Mouse (Mus musculus): Measurements from ENCODE around the gene Abl2. TPM values are rescaled to one million over a fixed set of nuclear protein-coding genes. Genes with fewer than 3 reads are reported as not detected.

Gene Abl2
- polyA plus RNA-seq, 1 experiment from 2014 or later = 2.3 TPM

DNA sequence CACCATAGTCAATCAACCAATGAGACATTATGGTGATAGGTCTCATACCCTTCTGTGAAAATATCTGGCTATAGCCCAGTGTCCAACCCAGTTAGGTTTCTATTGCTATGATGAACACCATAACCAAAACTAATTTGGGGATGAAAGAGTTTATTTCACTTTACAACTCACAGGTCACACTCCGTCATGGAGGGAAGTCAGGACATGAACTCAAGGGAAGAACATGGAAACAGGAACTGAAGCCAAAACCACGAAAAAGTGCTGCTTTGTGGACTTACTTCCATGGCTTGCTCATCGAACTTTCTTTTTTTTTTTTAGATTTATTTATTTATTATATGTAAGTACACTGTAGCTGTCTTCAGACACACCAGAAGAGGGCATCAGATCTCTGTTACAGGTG is 25.1 kb upstream of the Abl2 start:
- no peak overlapping the region for H3K9ac ChIP-seq (replicated peaks; ENCODE audit: low read depth)
- no peaks in the 10 kb centered on the region for H3K36me3 ChIP-seq (ENCODE audit: insufficient read depth, low read length)
- no peak for DNase-seq (ENCODE audit: low spot score)
- no peak for TF ChIP-seq CTCF (IDR thresholded peaks at IDR 0.05)
- TF ChIP-seq EP300 (IDR thresholded peaks at IDR 0.05) = no peak
- no peak overlapping the region for H3K4me2 ChIP-seq (replicated peaks; ENCODE audit: low read depth, low read length)
- H3K4me1 ChIP-seq (ENCODE audit: insufficient read depth, low read depth, low read length) = no peaks in the 10 kb centered on the region
- no peak for ATAC-seq
- no peak overlapping the region for H3K4me3 ChIP-seq (ENCODE audit: low read depth, low read length)
- H3K27me3 ChIP-seq (replicated peaks; ENCODE audit: insufficient read depth, low read length) = no peaks in the 10 kb centered on the region
- no peaks in the 10 kb centered on the region for H3K9me3 ChIP-seq (ENCODE audit: low read length)
- WGBS = 74% methylated on average over 3 of the region's 3 CpGs
- no peak overlapping the region for H3K27ac ChIP-seq (ENCODE audit: low read length)

DNA sequence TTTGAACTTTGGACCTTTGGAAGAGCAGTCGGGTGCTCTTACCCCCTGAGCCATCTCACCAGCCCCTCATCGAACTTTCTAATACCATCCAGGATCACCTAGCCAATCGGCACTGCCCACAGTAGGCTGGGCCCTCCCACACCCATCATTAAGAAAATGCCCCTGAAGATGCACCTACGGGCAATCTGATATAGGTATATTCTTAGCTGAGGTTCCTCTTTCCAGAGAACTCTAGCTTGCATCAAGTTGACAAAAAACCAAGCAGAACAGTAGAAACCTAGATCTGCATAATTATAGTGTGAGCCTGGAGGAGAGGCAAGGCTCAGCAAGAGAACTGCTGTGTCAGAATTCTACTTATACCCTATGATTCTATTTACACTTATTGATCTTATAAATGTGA is 24.7 kb upstream of the Abl2 start:
- no peaks in the 10 kb centered on the region for H3K36me3 ChIP-seq (ENCODE audit: insufficient read depth, low read length)
- no peaks in the 10 kb centered on the region for H3K4me1 ChIP-seq (ENCODE audit: insufficient read depth, low read depth, low read length)
- TF ChIP-seq EP300 (IDR thresholded peaks at IDR 0.05) = no peak
- TF ChIP-seq CTCF (IDR thresholded peaks at IDR 0.05) = no peak
- no peaks in the 10 kb centered on the region for H3K27me3 ChIP-seq (replicated peaks; ENCODE audit: insufficient read depth, low read length)
- H3K9ac ChIP-seq (replicated peaks; ENCODE audit: low read depth) = no peak overlapping the region
- DNase-seq (ENCODE audit: low spot score) (no peak), ATAC-seq (no peak)
- H3K27ac ChIP-seq (ENCODE audit: low read length) = no peak overlapping the region
- H3K4me2 ChIP-seq (replicated peaks; ENCODE audit: low read depth, low read length) = no peak overlapping the region
- H3K9me3 ChIP-seq (ENCODE audit: low read length) = no peaks in the 10 kb centered on the region
- no peak overlapping the region for H3K4me3 ChIP-seq (ENCODE audit: low read depth, low read length)
- 88% methylated on average over 4 of the region's 4 CpGs for WGBS

DNA sequence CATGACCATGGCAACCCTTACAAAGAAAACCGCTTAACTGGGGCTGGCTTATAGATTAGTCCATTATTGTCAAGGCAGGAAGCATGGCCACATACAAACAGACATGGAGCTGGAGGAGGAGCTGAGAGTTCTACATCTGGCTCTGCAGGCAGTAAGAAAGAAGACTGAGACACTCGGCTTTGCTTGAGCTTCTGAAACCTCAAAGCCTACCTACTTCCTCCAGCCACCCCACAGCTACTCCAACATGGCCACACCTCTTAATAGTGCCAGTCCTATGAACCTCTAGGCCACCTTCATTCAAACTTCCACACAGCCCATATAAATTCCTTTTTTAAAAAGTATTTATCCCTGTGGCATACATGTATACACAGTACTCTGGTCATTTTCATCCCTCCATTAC is 21.6 kb upstream of the Abl2 start:
- no peak overlapping the region for H3K4me3 ChIP-seq (ENCODE audit: low read depth, low read length)
- H3K36me3 ChIP-seq (ENCODE audit: insufficient read depth, low read length) = no peaks in the 10 kb centered on the region
- peak; percentile 2 for DNase-seq (ENCODE audit: low spot score)
- H3K9ac ChIP-seq (replicated peaks; ENCODE audit: low read depth) = no peak overlapping the region
- H3K27ac ChIP-seq (ENCODE audit: low read length) = no peak overlapping the region
- no peaks in the 10 kb centered on the region for H3K4me1 ChIP-seq (ENCODE audit: insufficient read depth, low read depth, low read length)
- ATAC-seq = no peak
- WGBS = 64% methylated on average over 2 of the region's 2 CpGs
- H3K27me3 ChIP-seq (replicated peaks; ENCODE audit: insufficient read depth, low read length) = no peaks in the 10 kb centered on the region
- TF ChIP-seq EP300 (IDR thresholded peaks at IDR 0.05) (no peak), CTCF (IDR thresholded peaks at IDR 0.05) (no peak)
- H3K9me3 ChIP-seq (ENCODE audit: low read length) = no peaks in the 10 kb centered on the region
- no peak overlapping the region for H3K4me2 ChIP-seq (replicated peaks; ENCODE audit: low read depth, low read length)

GRCm38 (mm10) chr1:156537701-156538100 is 20.9 kb upstream of the Abl2 start:
- no peaks in the 10 kb centered on the region for H3K36me3 ChIP-seq (ENCODE audit: insufficient read depth, low read length)
- H3K4me2 ChIP-seq (replicated peaks; ENCODE audit: low read depth, low read length) = no peak overlapping the region
- TF ChIP-seq EP300 (IDR thresholded peaks at IDR 0.05) (no peak), CTCF (IDR thresholded peaks at IDR 0.05) (no peak)
- no peak overlapping the region for H3K27ac ChIP-seq (ENCODE audit: low read length)
- 81% methylated on average over 6 of the region's 6 CpGs for WGBS
- no peaks in the 10 kb centered on the region for H3K4me1 ChIP-seq (ENCODE audit: insufficient read depth, low read depth, low read length)
- no peaks in the 10 kb centered on the region for H3K27me3 ChIP-seq (replicated peaks; ENCODE audit: insufficient read depth, low read length)
- DNase-seq (ENCODE audit: low spot score) (no peak), ATAC-seq (no peak)
- H3K4me3 ChIP-seq (ENCODE audit: low read depth, low read length) = no peak overlapping the region
- no peak overlapping the region for H3K9ac ChIP-seq (replicated peaks; ENCODE audit: low read depth)
- no peaks in the 10 kb centered on the region for H3K9me3 ChIP-seq (ENCODE audit: low read length)

- ATAC-seq = no peak
- Histone ChIP-seq H3K36me3 (ENCODE audit: insufficient read depth, low read length) (no peaks in the 10 kb centered on the region), H3K4me1 (ENCODE audit: insufficient read depth, low read depth, low read length) (no peaks in the 10 kb centered on the region), H3K9ac (replicated peaks; ENCODE audit: low read depth) (no peak overlapping the region), H3K9me3 (ENCODE audit: low read length) (no peaks in the 10 kb centered on the region), H3K27ac (ENCODE audit: low read length) (no peak overlapping the region), H3K27me3 (replicated peaks; ENCODE audit: insufficient read depth, low read length) (no peaks in the 10 kb centered on the region), H3K4me2 (replicated peaks; ENCODE audit: low read depth, low read length) (no peak overlapping the region), H3K4me3 (ENCODE audit: low read depth, low read length) (no peak overlapping the region)
- 64% methylated on average over 3 of the region's 3 CpGs for WGBS
- DNase-seq (ENCODE audit: low spot score) = peak; percentile 47
- TF ChIP-seq EP300 (IDR thresholded peaks at IDR 0.05) (no peak), CTCF (IDR thresholded peaks at IDR 0.05) (peak; percentile 57)
Measured at GRCm38 (mm10) chr1:156538382-156538781, 20.2 kb upstream of the Abl2 start.

DNA sequence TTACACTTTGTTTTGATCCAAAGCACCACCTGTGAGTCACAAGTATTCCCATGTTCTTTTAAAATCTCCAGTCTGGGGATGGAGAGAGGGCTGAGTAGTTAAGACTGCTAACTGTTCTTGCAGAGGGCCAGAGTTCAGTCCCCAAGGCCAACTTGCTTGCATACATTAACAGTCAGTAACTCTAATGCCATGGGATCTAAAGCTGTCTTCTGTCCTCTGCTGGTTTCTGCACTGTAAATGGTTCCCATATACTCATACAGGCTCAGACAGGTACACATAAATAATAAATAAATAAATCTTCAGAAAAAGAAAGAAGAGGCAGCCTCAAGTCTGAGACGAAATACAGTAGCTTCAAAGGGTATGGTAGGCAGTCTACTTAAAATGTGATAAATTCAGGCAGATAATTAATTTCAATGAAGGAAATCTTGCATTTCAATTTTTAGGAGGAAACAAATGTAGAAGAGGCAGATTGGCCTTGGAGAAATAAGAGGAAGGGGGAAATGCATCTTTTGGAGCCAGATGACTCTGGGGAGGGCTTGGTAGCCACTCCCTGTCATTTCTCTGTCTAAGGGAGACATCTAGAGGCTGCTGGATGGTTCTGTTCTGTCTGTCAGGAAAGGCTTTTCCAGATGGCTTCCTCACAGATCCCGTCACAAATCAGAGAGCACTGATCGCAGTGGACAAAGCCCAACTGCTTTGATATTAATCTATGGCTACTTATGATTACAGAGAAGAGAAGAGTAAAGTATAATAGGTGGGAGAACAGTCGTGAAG is 18.6 kb upstream of the Abl2 start:
- TF ChIP-seq CTCF (IDR thresholded peaks at IDR 0.05) (peak; percentile 67), EP300 (IDR thresholded peaks at IDR 0.05) (no peak)
- ATAC-seq (peak; percentile 57), DNase-seq (ENCODE audit: low spot score) (peak; percentile 55)
- 38% methylated on average over 4 of the region's 4 CpGs for WGBS
- H3K4me2 ChIP-seq (replicated peaks; ENCODE audit: low read depth, low read length) = no peak overlapping the region
- H3K9me3 ChIP-seq (ENCODE audit: low read length) = no peaks in the 10 kb centered on the region
- no peaks in the 10 kb centered on the region for H3K4me1 ChIP-seq (ENCODE audit: insufficient read depth, low read depth, low read length)
- H3K27me3 ChIP-seq (replicated peaks; ENCODE audit: insufficient read depth, low read length) = no peaks in the 10 kb centered on the region
- no peak overlapping the region for H3K4me3 ChIP-seq (ENCODE audit: low read depth, low read length)
- H3K36me3 ChIP-seq (ENCODE audit: insufficient read depth, low read length) = no peaks in the 10 kb centered on the region
- no peak overlapping the region for H3K9ac ChIP-seq (replicated peaks; ENCODE audit: low read depth)
- H3K27ac ChIP-seq (ENCODE audit: low read length) = no peak overlapping the region
